ENCODE assay signal across 22 mouse cellular contexts in the genomic region with DNA sequence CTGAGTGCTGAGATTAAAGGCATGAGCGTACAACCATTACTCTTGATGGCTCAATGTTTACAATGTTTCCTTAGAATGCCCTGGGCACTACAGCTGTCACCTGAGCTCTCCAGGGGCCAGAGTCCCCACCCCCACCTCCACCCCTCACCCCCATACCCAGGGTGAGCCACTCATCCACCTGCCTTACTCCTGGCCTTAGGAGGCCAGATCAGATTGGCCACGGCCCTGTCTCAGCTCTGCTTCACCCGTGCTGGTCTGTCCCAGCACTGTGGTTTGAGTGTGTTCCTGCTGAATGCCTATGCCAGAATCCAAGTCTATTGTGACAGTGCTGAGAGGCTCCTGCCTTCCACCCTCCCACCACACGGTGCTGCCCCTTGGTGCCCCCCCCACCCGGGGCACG. TPM values are rescaled to one million over a fixed set of nuclear protein-coding genes. Genes with fewer than 3 reads are reported as not detected.
DNase-seq lines count a peak whose midpoint lies in the region; ATAC-seq and TF ChIP-seq lines count a peak whose summit lies in the region.
"Had no signal": no experiment of that assay in that cellular context is flagged by ENCODE, and none has a peak within 500 bp of the region (broad histone marks: within the 10 kb centered on the region; RNA-seq: fewer than 3 reads in every experiment).

No protein-coding gene starts in this region.

- H3K27me3 ChIP-seq in heart, embryonic 11.5 days (ENCODE audit: control insufficient read depth, insufficient read depth, low read length): no peaks in the 10 kb centered on the region
- H3K27me3 ChIP-seq in intestine, embryonic 16.5 days (replicated peaks; ENCODE audit: control insufficient read depth, insufficient read depth, low read length): no peaks in the 10 kb centered on the region
- no peaks in the 10 kb centered on the region for H3K27me3 ChIP-seq in intestine, postnatal 0 days (replicated peaks; ENCODE audit: control insufficient read depth, insufficient read depth, low read length)
- no peaks in the 10 kb centered on the region for H3K27me3 ChIP-seq in limb, embryonic 12.5 days
- H3K27me3 ChIP-seq: embryonic facial prominence, embryonic 12.5 days; forebrain, embryonic 15.5 days; heart, embryonic 13.5 days had no signal

- peaks cover 23% of the 10 kb centered on the region for H3K4me1 ChIP-seq in heart, embryonic 11.5 days (ENCODE audit: control insufficient read depth, insufficient read depth, low read length)
- H3K4me1 ChIP-seq in intestine, embryonic 16.5 days (ENCODE audit: control insufficient read depth, insufficient read depth, low read length): peaks cover 5% of the 10 kb centered on the region
- H3K4me1 ChIP-seq in intestine, postnatal 0 days (replicated peaks; ENCODE audit: control insufficient read depth, insufficient read depth, low read length): no peaks in the 10 kb centered on the region
- H3K4me1 ChIP-seq in limb, embryonic 12.5 days (replicated peaks): peaks cover 14% of the 10 kb centered on the region

- H3K4me3 ChIP-seq in gastrocnemius, adult 2 months: no peak overlapping the region
- no peak overlapping the region for H3K4me3 ChIP-seq in heart, embryonic 11.5 days (ENCODE audit: low read depth, low read length)
- no peak overlapping the region for H3K4me3 ChIP-seq in intestine, embryonic 16.5 days (ENCODE audit: low read length)
- no peak overlapping the region for H3K4me3 ChIP-seq in intestine, postnatal 0 days (ENCODE audit: low read depth, low read length)
- no peak overlapping the region for H3K4me3 ChIP-seq in limb, embryonic 12.5 days (replicated peaks)
- H3K4me3 ChIP-seq: embryonic facial prominence, embryonic 12.5 days; forebrain, embryonic 15.5 days; heart, embryonic 13.5 days; hindbrain, embryonic 13.5 days had no signal

- intact Hi-C loops in gastrocnemius, adult 2 months (cut with DNase I): loop anchor here (2.0 kb wide), 1 partner anchor 39 kb away; no protein-coding TSS in a partner anchor
- intact Hi-C loops in heart, postnatal 36 days (cut with DNase I): loop anchor here (2.0 kb wide), 1 partner anchor 43 kb away; no protein-coding TSS in a partner anchor

- no peaks in the 10 kb centered on the region for H3K36me3 ChIP-seq in heart, embryonic 11.5 days (ENCODE audit: control insufficient read depth, insufficient read depth, low read length)
- no peaks in the 10 kb centered on the region for H3K36me3 ChIP-seq in intestine, embryonic 16.5 days (ENCODE audit: control insufficient read depth, insufficient read depth, low read length)
- H3K36me3 ChIP-seq in intestine, postnatal 0 days (ENCODE audit: control insufficient read depth, insufficient read depth): no peaks in the 10 kb centered on the region
- H3K36me3 ChIP-seq in limb, embryonic 12.5 days: peaks cover 35% of the 10 kb centered on the region
- H3K36me3 ChIP-seq: forebrain, embryonic 15.5 days; G1E; heart, embryonic 13.5 days; hindbrain, embryonic 13.5 days had no signal

- DNase-seq in gastrocnemius, adult 2 months: no peak
- no peak for DNase-seq in gastrocnemius, postnatal 4 days (ENCODE audit: low spot score in 2 of 2)
- DNase-seq in heart, postnatal 36 days: no peak
- DNase-seq: adrenal gland, adult 8-10 months; adrenal gland, postnatal 36 days; B cell, adult 2 months; cerebellum, adult 11 months; cerebellum, adult 8-10 months; cerebellum, postnatal 14 days; gastrocnemius, postnatal 10 days; heart, postnatal 14 days; kidney, adult 18-20 months had no signal

- peak overlapping the region; percentile 82 for H3K27ac ChIP-seq in gastrocnemius, adult 2 months
- H3K27ac ChIP-seq in heart, embryonic 11.5 days (ENCODE audit: low read depth, low read length): no peak overlapping the region
- no peak overlapping the region for H3K27ac ChIP-seq in intestine, embryonic 16.5 days (ENCODE audit: low read length)
- H3K27ac ChIP-seq in intestine, postnatal 0 days (ENCODE audit: low read depth, low read length): no peak overlapping the region; the same call in 1 of the 2 replicates
- H3K27ac ChIP-seq in limb, embryonic 12.5 days: 0 out of 2 replicates have a peak overlapping the region, but pooled peaks have one; percentile 12
- H3K27ac ChIP-seq: embryonic facial prominence, embryonic 12.5 days; forebrain, embryonic 15.5 days; heart, embryonic 13.5 days; hindbrain, embryonic 13.5 days had no signal

- TF ChIP-seq CTCF in gastrocnemius, adult 2 months (IDR thresholded peaks at IDR 0.05): no peak
- no peak for TF ChIP-seq CTCF in intestine, postnatal 0 days (IDR thresholded peaks at IDR 0.05; ENCODE audit: low read depth)

- ATAC-seq in heart, embryonic 11.5 days (replicated peaks; ENCODE audit: insufficient number of reproducible peaks, low FRiP score, low TSS enrichment): no peak
- no peak for ATAC-seq in intestine, embryonic 16.5 days
- ATAC-seq in intestine, postnatal 0 days: no peak
- no peak for ATAC-seq in limb, embryonic 12.5 days (ENCODE audit: insufficient number of reproducible peaks, insufficient read depth, low FRiP score, low TSS enrichment, low read depth)
- ATAC-seq: CD4-positive, CD25-positive, alpha-beta regulatory T cell, adult 4 months; forebrain, embryonic 15.5 days had no signal

- no peak overlapping the region for H3K4me2 ChIP-seq in heart, embryonic 11.5 days
- no peak overlapping the region for H3K4me2 ChIP-seq in intestine, embryonic 16.5 days (ENCODE audit: low read depth, low read length)
- H3K4me2 ChIP-seq in intestine, postnatal 0 days (replicated peaks; ENCODE audit: low read depth): no peak overlapping the region
- no peak overlapping the region for H3K4me2 ChIP-seq in limb, embryonic 12.5 days
- H3K4me2 ChIP-seq: embryonic facial prominence, embryonic 12.5 days; forebrain, embryonic 15.5 days; heart, embryonic 13.5 days; hindbrain, embryonic 13.5 days had no signal

- WGBS in heart, embryonic 11.5 days (ENCODE audit: insufficient replicate concordance): 72% methylated on average over 6 of the region's 6 CpGs
- WGBS in intestine, embryonic 16.5 days: 73% methylated on average over 6 of the region's 6 CpGs
- 74% methylated on average over 6 of the region's 6 CpGs for WGBS in intestine, postnatal 0 days
- WGBS in limb, embryonic 12.5 days: 79% methylated on average over 6 of the region's 6 CpGs

- H3K9me3 ChIP-seq in heart, embryonic 11.5 days (replicated peaks; ENCODE audit: control insufficient read depth, low read length): no peaks in the 10 kb centered on the region
- H3K9me3 ChIP-seq in intestine, embryonic 16.5 days (ENCODE audit: control insufficient read depth, low read length): no peaks in the 10 kb centered on the region
- no peaks in the 10 kb centered on the region for H3K9me3 ChIP-seq in intestine, postnatal 0 days (ENCODE audit: control insufficient read depth)
- no peaks in the 10 kb centered on the region for H3K9me3 ChIP-seq in limb, embryonic 12.5 days
- H3K9me3 ChIP-seq: embryonic facial prominence, embryonic 12.5 days; forebrain, embryonic 15.5 days; G1E; heart, embryonic 13.5 days; hindbrain, embryonic 13.5 days had no signal

- 0 out of 2 replicates have a peak overlapping the region, but pooled peaks have one; percentile 16 for H3K9ac ChIP-seq in heart, embryonic 11.5 days (ENCODE audit: low read depth, low read length)
- 0 out of 2 replicates have a peak overlapping the region, but pooled peaks have one; percentile 9 for H3K9ac ChIP-seq in intestine, embryonic 16.5 days (ENCODE audit: low read depth, low read length)
- no peak overlapping the region for H3K9ac ChIP-seq in intestine, postnatal 0 days (ENCODE audit: low read depth, low read length)
- no peak overlapping the region for H3K9ac ChIP-seq in limb, embryonic 12.5 days (replicated peaks)
- H3K9ac ChIP-seq: embryonic facial prominence, embryonic 12.5 days; forebrain, embryonic 15.5 days; hindbrain, embryonic 13.5 days had no signal

RNA-seq across cellular contexts. Expression of gene Tns1, which starts 50.5 kb away (rescaled TPM):
- 100 to 1,000 TPM; 294 to 305 TPM for total RNA-seq in gastrocnemius, adult 2 months (2021)
- 100 to 1,000 TPM; 259 to 265 TPM for total RNA-seq in gastrocnemius, postnatal 4 days (2021)
- 71.9 and 75.6 TPM in 2 replicates for polyA plus RNA-seq in heart, embryonic 11.5 days (2014; fragmentation: Nextera tagmentation; extraction: Ambion mirVana)
- total RNA-seq in heart, postnatal 36 days (2021): 100 to 1,000 TPM; 672 to 786 TPM
- polyA plus RNA-seq in intestine, embryonic 16.5 days (2015; fragmentation: Nextera tagmentation; extraction: Ambion mirVana): 20.2 and 23.4 TPM in 2 replicates
- 20.0 and 21.5 TPM in 2 replicates for polyA plus RNA-seq in intestine, postnatal 0 days (2015; fragmentation: Nextera tagmentation; extraction: Ambion mirVana)
- 36.7 and 44.9 TPM in 2 replicates for polyA plus RNA-seq in limb, embryonic 12.5 days (2016; fragmentation: Nextera tagmentation; extraction: Ambion mirVana)

RNA-seq across cellular contexts. Expression of gene Rufy4, which starts 51.5 kb away (rescaled TPM):
- total RNA-seq in gastrocnemius, adult 2 months (2021): under 1 TPM in 1 of 2 experiments, not detected in 1; 0.08 TPM
- under 1 TPM; 0.52 to 0.54 TPM for total RNA-seq in gastrocnemius, postnatal 4 days (2021)
- 0.21 and 0.39 TPM in 2 replicates for polyA plus RNA-seq in heart, embryonic 11.5 days (2014; fragmentation: Nextera tagmentation; extraction: Ambion mirVana)
- total RNA-seq in heart, postnatal 36 days (2021): 1 to 10 TPM in 1 of 2 experiments, under 1 TPM in 1; 0.69 to 1.2 TPM
- 0.12 and 0.31 TPM in 2 replicates for polyA plus RNA-seq in intestine, embryonic 16.5 days (2015; fragmentation: Nextera tagmentation; extraction: Ambion mirVana)
- polyA plus RNA-seq in intestine, postnatal 0 days (2015; fragmentation: Nextera tagmentation; extraction: Ambion mirVana): 0.10 TPM in 1 of 2 replicates, not detected in the other
- 0.15 and 0.18 TPM in 2 replicates for polyA plus RNA-seq in limb, embryonic 12.5 days (2016; fragmentation: Nextera tagmentation; extraction: Ambion mirVana)
- polyA plus RNA-seq: CD4-positive, CD25-positive, alpha-beta regulatory T cell, adult 4 months; G1E had no signal

Comparison
In these comparisons a context has a peak if more than half of its experiments do, and no peak if none do; other contexts are left out.
1. H3K9ac ChIP-seq: peak in heart, embryonic 11.5 days (single experiment) and intestine, embryonic 16.5 days (single experiment); none in intestine, postnatal 0 days (single experiment) and limb, embryonic 12.5 days (single experiment).
2. H3K27ac ChIP-seq: peak in gastrocnemius, adult 2 months (single experiment) and limb, embryonic 12.5 days (single experiment); none in heart, embryonic 11.5 days (single experiment), intestine, embryonic 16.5 days (single experiment) and intestine, postnatal 0 days (single experiment).